Mouse (Mus musculus): Measurements from ENCODE around the gene Wap.
A peak's percentile ranks its signal among the peaks of the same experiment; 100 is the strongest.

Gene Wap

GRCm38 (mm10) chr11:6597523-6597922 is 40.9 kb downstream of the Wap start:
- no peak for DNase-seq (ENCODE audit: low read depth, low spot score)

- DNase-seq (ENCODE audit: low read depth, low spot score): no peak
These were observed 41.8 kb downstream of the Wap start for GRCm38 (mm10) chr11:6596616-6597015.

GRCm38 (mm10) chr11:6596205-6596604 is 42.2 kb downstream of the Wap start:
- DNase-seq (ENCODE audit: low read depth, low spot score): no peak

- DNase-seq (ENCODE audit: low read depth, low spot score): no peak
These were observed 43.1 kb downstream of the Wap start for GRCm38 (mm10) chr11:6595339-6595738.

DNA sequence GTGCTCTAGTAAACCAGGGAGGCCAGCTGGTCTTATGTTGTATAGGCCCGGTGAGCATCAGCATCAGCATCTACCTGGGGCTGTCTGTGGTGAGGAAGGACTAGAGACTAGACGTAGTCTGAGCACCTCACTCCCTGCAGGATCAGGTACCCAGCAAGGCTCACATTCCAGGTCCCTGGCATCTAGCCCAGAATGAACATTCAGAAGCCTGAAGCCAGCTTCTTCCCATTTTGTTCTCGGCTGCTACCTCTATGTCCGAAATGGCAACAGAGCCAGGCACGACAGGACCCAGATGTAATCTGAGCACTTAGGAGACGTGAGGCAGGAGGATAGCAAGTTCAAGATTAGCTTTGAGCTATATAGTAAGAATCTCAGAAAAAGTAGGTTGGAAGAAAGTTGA is 43.6 kb downstream of the Wap start:
- DNase-seq (ENCODE audit: low read depth, low spot score): no peak

DNA sequence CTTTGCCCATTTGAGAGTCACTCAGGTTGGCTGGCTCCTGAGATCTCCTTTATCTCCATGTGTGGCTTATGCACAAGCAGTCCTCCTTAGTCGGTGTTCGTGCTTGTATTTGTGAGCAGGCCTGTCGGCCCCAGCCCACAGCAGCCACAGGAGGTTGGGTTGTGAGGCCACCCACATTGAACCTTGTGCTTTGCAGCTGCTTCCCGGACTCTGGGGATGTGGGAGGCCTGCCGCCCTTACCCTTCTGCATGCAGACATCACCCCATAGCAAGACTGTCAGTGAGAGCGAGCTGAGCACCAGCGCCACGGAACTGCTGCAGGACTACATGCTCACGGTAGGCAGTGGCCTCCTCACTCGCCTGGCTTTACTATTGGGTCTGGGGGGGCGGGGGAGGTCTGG is 45.0 kb downstream of the Wap start:
- no peak for DNase-seq (ENCODE audit: low read depth, low spot score)

DNA sequence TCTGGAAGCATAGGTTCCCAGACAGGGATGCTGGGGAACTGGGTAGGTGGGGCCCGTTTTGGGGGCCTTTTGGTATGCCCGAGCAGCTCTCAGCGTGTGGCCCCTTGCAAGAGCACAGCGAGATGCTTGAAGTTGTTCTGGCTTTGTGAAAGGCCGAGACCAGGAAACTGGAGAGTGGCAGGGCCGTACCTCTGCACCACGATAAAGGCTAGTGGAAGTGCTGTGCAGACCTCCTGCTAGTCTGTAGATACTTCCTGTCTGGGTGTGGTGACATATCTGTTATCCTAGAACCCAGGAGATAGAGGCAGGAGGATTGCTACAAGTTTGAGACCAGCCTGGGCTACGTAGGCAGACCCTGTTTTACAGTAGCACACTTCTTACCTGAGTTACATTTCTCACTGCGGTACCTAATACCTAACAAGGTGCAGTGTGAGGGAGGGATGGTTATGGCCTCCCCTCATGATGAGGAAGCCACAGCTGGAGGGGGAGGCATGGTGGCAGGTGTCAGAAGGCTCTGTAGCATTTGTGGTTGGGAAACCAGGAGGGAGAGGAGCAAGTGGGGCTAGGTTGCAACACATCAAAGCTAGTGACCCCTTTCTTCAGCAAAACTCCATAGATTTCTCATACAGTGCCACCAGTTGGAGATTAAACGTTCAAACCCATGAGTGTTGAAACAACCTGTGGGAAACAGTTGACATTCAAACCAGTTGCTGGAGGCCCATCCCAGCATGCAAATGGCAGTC is 47.3 kb downstream of the Wap start:
- no peak for DNase-seq (ENCODE audit: low read depth, low spot score)

GRCm38 (mm10) chr11:6589838-6590237 is 48.6 kb downstream of the Wap start:
- DNase-seq (ENCODE audit: low read depth, low spot score): no peak

DNA sequence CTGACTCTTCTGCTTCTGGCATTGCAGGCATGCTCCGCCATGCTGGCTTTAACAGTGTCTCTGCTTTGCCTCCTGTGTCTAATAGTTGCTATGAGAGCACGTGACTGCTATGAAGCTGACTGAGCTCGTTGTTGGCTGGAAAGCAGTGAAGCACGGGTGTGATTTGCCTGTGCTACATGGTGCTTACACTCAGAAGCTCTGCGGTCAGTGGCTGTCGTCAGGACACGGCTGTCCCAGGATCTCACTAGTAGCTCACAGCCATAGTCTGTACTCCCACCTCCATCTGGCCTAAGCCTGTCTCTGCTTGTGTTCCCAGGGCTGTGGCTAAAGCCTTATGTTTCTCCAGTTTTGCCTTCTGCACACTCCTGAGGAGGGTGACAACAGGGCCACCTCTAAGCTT is 50.1 kb downstream of the Wap start:
- no peak for DNase-seq (ENCODE audit: low read depth, low spot score)

- DNase-seq (ENCODE audit: low read depth, low spot score): peak; percentile 64
These were observed 51.0 kb downstream of the Wap start for GRCm38 (mm10) chr11:6587249-6587940.

- DNase-seq (ENCODE audit: low read depth, low spot score): peak; percentile 56
These were observed 51.8 kb downstream of the Wap start for GRCm38 (mm10) chr11:6586660-6587059.

DNA sequence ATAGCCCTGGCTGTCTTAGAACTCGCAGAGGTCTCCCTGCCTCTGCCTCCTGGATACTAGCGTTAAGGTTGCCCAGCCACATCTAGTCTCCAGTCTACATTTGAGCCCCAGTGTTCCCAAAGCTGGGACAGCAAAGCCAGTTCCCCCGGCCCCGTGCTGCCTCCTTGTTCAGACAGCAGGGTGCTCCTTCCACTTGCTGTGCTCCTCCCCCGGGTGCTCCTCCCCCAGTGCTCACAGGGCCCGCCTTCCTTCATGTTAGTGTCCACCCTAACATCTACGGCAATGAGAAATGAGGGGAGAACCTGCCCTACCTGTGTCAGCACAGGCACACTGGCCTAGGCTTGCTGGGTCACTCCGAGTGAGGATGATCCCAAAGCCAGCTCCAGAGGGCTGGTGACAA is 52.7 kb downstream of the Wap start:
- no peak for DNase-seq (ENCODE audit: low read depth, low spot score)

Data from 3T3-L1 (cell line).